Mouse (Mus musculus): ENCODE measurements at regions not wholly inside any gene's neighbourhood (a gene's known extent, or its start where the extent isn't known, plus 50 kb on each side); places are given as distances from the start of the nearest gene placed in this dataset.

DNA sequence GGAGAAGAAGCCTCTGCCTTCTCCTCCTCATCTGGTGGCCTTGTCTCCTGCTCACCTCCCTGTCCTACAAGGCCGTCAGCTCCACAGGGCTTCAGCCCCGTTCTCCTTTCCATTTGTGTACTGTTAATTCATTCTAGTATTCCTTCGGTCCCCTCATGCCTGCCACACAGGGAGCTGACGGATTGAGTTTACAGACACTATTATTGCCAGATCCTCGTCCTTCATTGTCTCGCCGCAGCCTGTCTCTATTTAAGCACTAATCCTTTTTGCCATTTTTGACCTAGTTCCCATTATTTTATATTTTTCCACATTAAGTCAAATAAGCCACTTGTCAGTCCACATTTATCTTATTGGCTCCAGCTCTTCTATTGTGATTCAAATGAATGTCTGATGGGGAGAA is 64.2 kb upstream of the Cd180 start:
- no peak for ATAC-seq (ENCODE audit: borderline replicate concordance, extremely low read depth, low FRiP score, low TSS enrichment)
- no peak overlapping the region for H3K4me3 ChIP-seq
- no peak overlapping the region for H3K4me2 ChIP-seq
- H3K27me3 ChIP-seq = no peaks in the 10 kb centered on the region
- no peaks in the 10 kb centered on the region for H3K36me3 ChIP-seq
- no peaks in the 10 kb centered on the region for H3K9me3 ChIP-seq
- whole genome bisulfite sequencing = 81% methylated on average over 7 of the region's 7 CpGs
- no peak overlapping the region for H3K9ac ChIP-seq
- H3K27ac ChIP-seq = no peak overlapping the region
- H3K4me1 ChIP-seq = peaks cover 18% of the 10 kb centered on the region

- 87% methylated on average over 10 of the region's 10 CpGs for WGBS
- no peaks in the 10 kb centered on the region for H3K27me3 ChIP-seq
- no peak overlapping the region for H3K4me3 ChIP-seq
- no peaks in the 10 kb centered on the region for H3K36me3 ChIP-seq
- no peak overlapping the region for H3K27ac ChIP-seq
- H3K4me2 ChIP-seq = no peak overlapping the region
- no peak overlapping the region for H3K9ac ChIP-seq
- H3K9me3 ChIP-seq = no peaks in the 10 kb centered on the region
- no peak for ATAC-seq (ENCODE audit: borderline replicate concordance, extremely low read depth, low FRiP score, low TSS enrichment)
- H3K4me1 ChIP-seq = peaks cover 10% of the 10 kb centered on the region
Measured at GRCm38 (mm10) chr13:102634236-102634957, 59.0 kb upstream of the Cd180 start.

DNA sequence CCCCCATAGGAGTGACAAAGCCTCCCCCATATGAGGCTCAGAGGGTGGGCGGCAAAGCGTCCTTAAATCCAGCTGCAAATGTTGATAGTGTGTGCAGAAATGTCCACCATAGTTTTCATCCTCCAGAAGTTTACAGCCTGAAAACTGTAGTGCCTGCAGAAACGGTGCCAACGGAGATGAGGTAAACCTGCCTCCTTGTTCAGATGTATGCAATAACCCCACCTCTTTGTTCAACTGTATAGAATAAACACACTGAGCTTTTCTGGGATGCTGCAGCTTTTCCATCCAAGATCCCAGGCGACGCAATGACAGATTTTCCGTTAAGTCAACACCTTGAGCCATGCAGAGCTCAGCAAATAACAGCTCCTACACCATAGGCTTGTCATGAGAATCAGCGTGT is 57.3 kb upstream of the Cd180 start:
- H3K4me2 ChIP-seq = peak overlapping the region; percentile 18; the same call in 1 of the 2 replicates
- H3K9me3 ChIP-seq = no peaks in the 10 kb centered on the region
- no peaks in the 10 kb centered on the region for H3K36me3 ChIP-seq
- H3K4me3 ChIP-seq = no peak overlapping the region
- H3K27ac ChIP-seq = 0 out of 2 replicates have a peak overlapping the region, but pooled peaks have one; percentile 4
- no peak for ATAC-seq (ENCODE audit: borderline replicate concordance, extremely low read depth, low FRiP score, low TSS enrichment)
- peaks cover 10% of the 10 kb centered on the region for H3K4me1 ChIP-seq
- H3K9ac ChIP-seq = no peak overlapping the region
- no peaks in the 10 kb centered on the region for H3K27me3 ChIP-seq
- WGBS = 45% methylated on average over 8 of the region's 8 CpGs

DNA sequence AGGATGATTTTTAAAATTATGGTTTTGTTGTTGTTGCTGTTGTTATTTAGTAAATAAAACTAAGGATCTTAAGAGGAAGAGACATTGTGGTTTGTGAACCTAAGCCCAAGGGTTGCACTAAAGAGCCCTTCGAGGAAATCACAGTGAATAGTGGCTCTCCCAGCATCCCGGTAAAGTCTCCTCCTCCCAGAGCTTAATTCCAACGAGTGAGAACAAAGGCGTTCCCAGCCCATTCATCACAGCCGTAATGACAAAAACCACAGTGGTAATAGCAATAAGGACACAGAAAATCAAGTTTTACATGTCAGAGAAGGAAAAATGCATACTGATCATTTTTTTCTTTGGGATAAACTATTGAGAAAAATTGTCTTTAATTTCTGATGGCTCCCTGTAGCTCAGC is 56.3 kb upstream of the Cd180 start:
- Histone ChIP-seq H3K9ac (no peak overlapping the region), H3K27me3 (no peaks in the 10 kb centered on the region), H3K36me3 (no peaks in the 10 kb centered on the region), H3K4me3 (no peak overlapping the region), H3K4me1 (peaks cover 10% of the 10 kb centered on the region), H3K4me2 (no peak overlapping the region), H3K9me3 (no peaks in the 10 kb centered on the region), H3K27ac (0 out of 2 replicates have a peak overlapping the region, but pooled peaks have one; percentile 10)
- ATAC-seq (ENCODE audit: borderline replicate concordance, extremely low read depth, low FRiP score, low TSS enrichment) = no peak
- WGBS = 25% methylated on average over 5 of the region's 5 CpGs

DNA sequence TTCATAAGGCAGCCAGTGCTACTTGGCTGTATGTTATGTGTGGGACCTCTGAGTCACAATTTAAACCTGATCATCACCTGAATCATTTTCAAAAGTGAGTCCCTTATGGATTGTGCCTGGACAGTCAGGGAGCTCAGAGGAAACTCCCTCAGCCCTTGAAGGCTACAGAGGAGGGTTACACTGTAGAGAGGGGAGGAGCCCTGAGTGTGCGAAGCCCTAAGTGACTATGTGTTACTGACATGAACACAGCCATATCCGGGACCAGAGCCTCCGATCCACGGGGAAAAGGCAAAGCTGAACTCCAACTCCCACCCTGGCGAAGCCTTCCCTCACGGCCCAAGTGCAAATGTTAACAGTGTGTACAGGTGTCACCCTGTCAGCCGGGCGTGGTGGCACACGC is 53.7 kb upstream of the Cd180 start:
- Histone ChIP-seq H3K4me2 (no peak overlapping the region), H3K4me3 (no peak overlapping the region), H3K27me3 (no peaks in the 10 kb centered on the region), H3K9me3 (no peaks in the 10 kb centered on the region), H3K9ac (no peak overlapping the region), H3K27ac (no peak overlapping the region), H3K36me3 (no peaks in the 10 kb centered on the region), H3K4me1 (peaks cover 17% of the 10 kb centered on the region)
- ATAC-seq (ENCODE audit: borderline replicate concordance, extremely low read depth, low FRiP score, low TSS enrichment) = 0 out of 2 replicates have a peak, but pooled peaks have one; percentile 31
- 52% methylated on average over 9 of the region's 9 CpGs for WGBS

- peaks cover 17% of the 10 kb centered on the region for H3K4me1 ChIP-seq
- no peak for ATAC-seq (ENCODE audit: borderline replicate concordance, extremely low read depth, low FRiP score, low TSS enrichment)
Measured at GRCm38 (mm10) chr13:102640171-102640570, 53.2 kb upstream of the Cd180 start.

More at GRCm38 (mm10) chr13:102640171-102640570, 53.2 kb upstream of the Cd180 start:
- H3K36me3 ChIP-seq = no peaks in the 10 kb centered on the region
- no peak overlapping the region for H3K4me2 ChIP-seq
- no peaks in the 10 kb centered on the region for H3K27me3 ChIP-seq
- no peak overlapping the region for H3K9ac ChIP-seq
- no peaks in the 10 kb centered on the region for H3K9me3 ChIP-seq
- H3K4me3 ChIP-seq = no peak overlapping the region
- WGBS = 43% methylated on average over 3 of the region's 3 CpGs
- no peak overlapping the region for H3K27ac ChIP-seq

All from lung, embryonic 15.5 days (tissue).